Mouse (Mus musculus) forebrain, embryonic 13.5 days (tissue): ENCODE data around the gene Ttc7. TPM values are rescaled to one million over a fixed set of nuclear protein-coding genes. Genes with fewer than 3 reads are reported as not detected.

Source experiments
- ATAC-seq: fragments of 200-750 bp; cut with Nextera tagmentation; 2 replicates; pipeline ENCODE4 v1.8.0; 2017
- H3K27ac ChIP-seq: fragments of 300-500 bp; sonication (generic); 2 replicates; pipeline ENCODE4 v1.5.1; 2015; ENCODE audit warnings: inconsistent platforms, mild to moderate bottlenecking, moderate library complexity
- H3K27me3 ChIP-seq: fragments of 300-500 bp; sonication (generic); 2 replicates; pipeline ENCODE4 v1.6.1; 2015; ENCODE audit warnings: mild to moderate bottlenecking, inconsistent platforms
- H3K36me3 ChIP-seq: fragments of 300-500 bp; sonication (generic); 2 replicates; pipeline ENCODE4 v1.6.1; 2015; ENCODE audit warnings: mild to moderate bottlenecking, inconsistent platforms; ENCODE audit not compliant: poor library complexity, severe bottlenecking
- H3K4me1 ChIP-seq: fragments of 300-500 bp; sonication (generic); 2 replicates; pipeline ENCODE4 v1.6.1; 2015; ENCODE audit warnings: inconsistent platforms
- H3K4me2 ChIP-seq: fragments of 300-500 bp; sonication (generic); 2 replicates; pipeline ENCODE4 v1.6.1; 2015; ENCODE audit warnings: inconsistent platforms, mild to moderate bottlenecking, moderate library complexity
- H3K4me3 ChIP-seq: fragments of 300-500 bp; sonication (generic); 2 replicates; pipeline ENCODE4 v1.5.1; 2015; ENCODE audit warnings: mild to moderate bottlenecking, inconsistent platforms
- H3K9ac ChIP-seq: fragments of 300-500 bp; sonication (generic); 2 replicates; pipeline ENCODE4 v1.6.1; 2015; ENCODE audit warnings: mild to moderate bottlenecking, inconsistent platforms
- H3K9me3 ChIP-seq: fragments of 300-500 bp; sonication (generic); replicated peaks from 2 replicates; pipeline ENCODE4 v1.6.1; 2016; ENCODE audit warnings: inconsistent platforms
- WGBS: fragments of 180-500 bp; shearing (Covaris S2); methylation state at CpG from one replicate; pipeline ENCODE4 v1.1.7; 2015; 5-methylcytosine and 5-hydroxymethylcytosine counted together
- polyA plus RNA-seq: library from polyadenylated mRNA; unstranded; fragments of >200 nt; fragmentation: Nextera tagmentation; extraction: Ambion mirVana; gene quantifications from 2 replicates; pipeline ENCODE4 v1.2.1, GENCODE M21; 2015

Gene Ttc7
- polyA plus RNA-seq, 1 experiment from 2014 or later, result 5.1 TPM

- H3K4me1 ChIP-seq, result peaks cover 34% of the 10 kb centered on the region
- 27% methylated on average over 2 of the region's 2 CpGs for WGBS
- H3K4me3 ChIP-seq, result no peak overlapping the region
- H3K27me3 ChIP-seq, result no peaks in the 10 kb centered on the region
- no peak for ATAC-seq
- no peaks in the 10 kb centered on the region for H3K36me3 ChIP-seq
- no peak overlapping the region for H3K4me2 ChIP-seq
- no peaks in the 10 kb centered on the region for H3K9me3 ChIP-seq
- H3K9ac ChIP-seq, result no peak overlapping the region
- H3K27ac ChIP-seq, result no peak overlapping the region
Measured at GRCm38 (mm10) chr17:87366520-87366919, 83.8 kb downstream of the Ttc7 start.

DNA sequence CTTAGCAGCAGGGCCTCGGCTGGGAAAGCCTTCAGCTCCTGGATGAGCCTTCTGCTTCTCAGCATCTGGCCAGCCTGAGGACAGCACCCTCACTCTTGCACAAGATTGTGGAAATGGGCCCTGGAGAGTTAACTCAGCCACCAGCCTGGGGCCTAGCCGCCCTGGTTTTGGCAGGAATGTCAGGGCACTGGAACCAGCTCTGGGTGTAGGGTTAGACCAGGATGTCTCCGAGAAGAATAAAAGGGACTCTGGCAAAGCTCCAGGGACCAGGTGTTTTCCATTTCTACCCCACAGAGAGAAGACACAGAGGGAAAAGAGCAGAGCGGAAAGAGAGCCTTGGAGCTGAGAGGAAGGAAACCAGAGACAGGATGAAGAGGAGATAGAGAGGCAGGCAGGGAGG, 84.5 kb downstream of the Ttc7 start:
- Histone ChIP-seq H3K4me2 (no peak overlapping the region), H3K4me3 (no peak overlapping the region), H3K36me3 (no peaks in the 10 kb centered on the region), H3K4me1 (peaks cover 32% of the 10 kb centered on the region), H3K27me3 (no peaks in the 10 kb centered on the region), H3K27ac (no peak overlapping the region), H3K9me3 (no peaks in the 10 kb centered on the region), H3K9ac (no peak overlapping the region)
- ATAC-seq, result no peak
- 46% methylated on average over 4 of the region's 4 CpGs for WGBS

DNA sequence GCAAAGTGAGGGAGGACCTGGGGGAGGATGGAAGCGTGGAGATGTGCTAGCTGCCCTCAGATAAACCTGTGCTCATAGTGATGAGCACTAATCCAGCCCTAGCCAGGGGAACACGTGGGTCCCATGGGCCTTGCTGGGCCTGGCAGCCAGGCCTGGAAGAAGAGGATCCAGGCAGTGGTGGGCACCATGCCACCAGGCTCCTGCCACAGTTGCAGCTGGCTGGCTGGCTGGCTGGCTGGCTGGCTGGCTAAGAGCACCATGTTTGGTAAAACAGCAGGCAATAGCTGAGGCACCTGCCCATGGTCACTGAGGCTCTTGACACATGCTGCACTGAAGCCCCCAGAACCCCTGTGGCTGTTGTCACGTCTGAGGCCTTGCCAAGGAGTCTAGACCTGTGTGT, 85.0 kb downstream of the Ttc7 start:
- H3K4me2 ChIP-seq, result no peak overlapping the region
- 65% methylated on average over 3 of the region's 3 CpGs for WGBS
- no peaks in the 10 kb centered on the region for H3K27me3 ChIP-seq
- no peaks in the 10 kb centered on the region for H3K36me3 ChIP-seq
- H3K4me1 ChIP-seq, result peaks cover 36% of the 10 kb centered on the region
- no peak overlapping the region for H3K27ac ChIP-seq
- H3K4me3 ChIP-seq, result no peak overlapping the region
- H3K9me3 ChIP-seq, result no peaks in the 10 kb centered on the region
- 0 out of 2 replicates have a peak, but pooled peaks have one; percentile 22 for ATAC-seq
- H3K9ac ChIP-seq, result no peak overlapping the region

DNA sequence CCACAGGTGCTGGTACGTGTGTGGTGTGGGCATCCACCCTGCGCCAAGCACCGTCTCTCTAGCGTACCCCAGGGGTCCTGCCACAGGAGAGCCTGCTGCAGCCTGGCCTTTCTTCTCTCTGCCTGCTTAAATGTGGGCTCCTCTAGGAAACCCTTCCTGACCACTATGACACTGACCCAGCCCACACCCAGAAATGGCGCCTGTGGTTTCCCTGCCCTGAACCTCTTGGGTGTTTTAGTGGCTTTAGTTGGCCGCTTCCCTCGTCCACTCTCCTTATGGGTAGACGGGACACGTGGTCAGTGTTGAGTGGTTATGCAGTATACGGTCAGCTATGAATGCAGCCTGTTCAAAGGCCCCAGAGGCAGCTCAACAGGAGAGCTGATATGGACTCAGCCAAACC, 85.8 kb downstream of the Ttc7 start:
- H3K36me3 ChIP-seq, result no peaks in the 10 kb centered on the region
- H3K9ac ChIP-seq, result no peak overlapping the region
- no peak overlapping the region for H3K4me3 ChIP-seq
- H3K27me3 ChIP-seq, result no peaks in the 10 kb centered on the region
- 92% methylated on average over 10 of the region's 10 CpGs for WGBS
- H3K4me2 ChIP-seq, result no peak overlapping the region
- H3K9me3 ChIP-seq, result no peaks in the 10 kb centered on the region
- no peak for ATAC-seq
- H3K4me1 ChIP-seq, result peaks cover 38% of the 10 kb centered on the region
- no peak overlapping the region for H3K27ac ChIP-seq

GRCm38 (mm10) chr17:87369270-87369759, 86.6 kb downstream of the Ttc7 start:
- peak; percentile 23; the same call in 1 of the 2 replicates for ATAC-seq
- Histone ChIP-seq H3K4me2 (no peak overlapping the region), H3K36me3 (no peaks in the 10 kb centered on the region), H3K9me3 (no peaks in the 10 kb centered on the region), H3K27ac (peak overlapping the region; percentile 22; the same call in 1 of the 2 replicates), H3K9ac (no peak overlapping the region), H3K4me3 (no peak overlapping the region), H3K27me3 (no peaks in the 10 kb centered on the region), H3K4me1 (peaks cover 38% of the 10 kb centered on the region)
- 60% methylated on average over 18 of the region's 18 CpGs for WGBS

GRCm38 (mm10) chr17:87372189-87372588, 89.5 kb downstream of the Ttc7 start:
- no peak for ATAC-seq
- no peak overlapping the region for H3K4me3 ChIP-seq
- peaks cover 40% of the 10 kb centered on the region for H3K4me1 ChIP-seq
- peak overlapping the region; percentile 58; the same call in 1 of the 2 replicates for H3K27ac ChIP-seq
- H3K36me3 ChIP-seq, result no peaks in the 10 kb centered on the region
- no peaks in the 10 kb centered on the region for H3K9me3 ChIP-seq
- no peak overlapping the region for H3K4me2 ChIP-seq
- H3K9ac ChIP-seq, result no peak overlapping the region
- WGBS, result 57% methylated on average over 7 of the region's 7 CpGs
- H3K27me3 ChIP-seq, result no peaks in the 10 kb centered on the region

DNA sequence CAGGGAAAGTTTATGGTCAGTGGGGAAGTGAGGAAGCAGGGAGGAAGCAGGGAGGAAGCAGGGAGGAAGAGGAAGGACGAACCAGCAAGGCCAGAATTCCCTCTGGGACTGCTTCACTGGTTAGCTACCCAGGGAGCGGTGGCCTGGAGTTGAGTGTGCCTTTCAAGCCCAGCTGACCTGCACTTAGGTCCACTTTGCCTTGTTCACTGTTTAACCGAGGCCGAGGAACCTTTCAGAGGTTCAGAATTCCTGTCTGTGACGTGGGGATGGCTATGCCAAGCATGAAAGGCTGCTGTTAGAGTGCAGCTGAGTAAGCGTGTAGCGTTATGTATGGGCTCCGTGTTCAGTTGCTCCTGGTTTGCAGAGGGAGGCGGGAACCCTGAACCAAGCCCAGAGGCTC, 90.6 kb downstream of the Ttc7 start:
- 90% methylated on average over 9 of the region's 9 CpGs for WGBS
- H3K27ac ChIP-seq, result no peak overlapping the region
- no peak overlapping the region for H3K4me3 ChIP-seq
- H3K27me3 ChIP-seq, result no peaks in the 10 kb centered on the region
- no peak for ATAC-seq
- H3K9me3 ChIP-seq, result no peaks in the 10 kb centered on the region
- peaks cover 41% of the 10 kb centered on the region for H3K4me1 ChIP-seq
- no peak overlapping the region for H3K9ac ChIP-seq
- no peaks in the 10 kb centered on the region for H3K36me3 ChIP-seq
- no peak overlapping the region for H3K4me2 ChIP-seq

- 76% methylated on average over 10 of the region's 10 CpGs for WGBS
- H3K4me1 ChIP-seq, result peaks cover 41% of the 10 kb centered on the region
- no peak overlapping the region for H3K4me3 ChIP-seq
- H3K4me2 ChIP-seq, result no peak overlapping the region
- no peaks in the 10 kb centered on the region for H3K27me3 ChIP-seq
- H3K9ac ChIP-seq, result no peak overlapping the region
- ATAC-seq, result no peak
- no peaks in the 10 kb centered on the region for H3K9me3 ChIP-seq
- H3K36me3 ChIP-seq, result no peaks in the 10 kb centered on the region
- peak overlapping the region; percentile 44; the same call in 1 of the 2 replicates for H3K27ac ChIP-seq
Measured at GRCm38 (mm10) chr17:87375941-87376511, 93.3 kb downstream of the Ttc7 start.

- 90% methylated on average over 6 of the region's 6 CpGs for WGBS
- Histone ChIP-seq H3K4me3 (no peak overlapping the region), H3K9me3 (no peaks in the 10 kb centered on the region), H3K27me3 (no peaks in the 10 kb centered on the region), H3K4me1 (peaks cover 41% of the 10 kb centered on the region), H3K4me2 (no peak overlapping the region), H3K27ac (no peak overlapping the region; the same call in 1 of the 2 replicates), H3K36me3 (no peaks in the 10 kb centered on the region), H3K9ac (no peak overlapping the region)
- ATAC-seq, result no peak
Measured at GRCm38 (mm10) chr17:87376831-87377471, 94.3 kb downstream of the Ttc7 start.

- no peaks in the 10 kb centered on the region for H3K27me3 ChIP-seq
- no peak for ATAC-seq
- no peaks in the 10 kb centered on the region for H3K36me3 ChIP-seq
- WGBS, result 56% methylated on average over 6 of the region's 6 CpGs
- H3K4me2 ChIP-seq, result no peak overlapping the region
- H3K4me1 ChIP-seq, result peaks cover 37% of the 10 kb centered on the region
- H3K27ac ChIP-seq, result no peak overlapping the region; the same call in none of the 2 replicates
- H3K4me3 ChIP-seq, result no peak overlapping the region
- no peak overlapping the region for H3K9ac ChIP-seq
- no peaks in the 10 kb centered on the region for H3K9me3 ChIP-seq
Measured at GRCm38 (mm10) chr17:87377536-87377935, 94.8 kb downstream of the Ttc7 start.

- Histone ChIP-seq H3K27me3 (no peaks in the 10 kb centered on the region), H3K4me3 (no peak overlapping the region), H3K4me2 (0 out of 2 replicates have a peak overlapping the region, but pooled peaks have one; percentile 14), H3K27ac (peak overlapping the region; percentile 70), H3K36me3 (no peaks in the 10 kb centered on the region), H3K9ac (no peak overlapping the region), H3K9me3 (no peaks in the 10 kb centered on the region), H3K4me1 (peaks cover 34% of the 10 kb centered on the region)
- ATAC-seq, result peak; percentile 75
- 47% methylated on average over 16 of the region's 16 CpGs for WGBS
Measured at GRCm38 (mm10) chr17:87378354-87379159, 95.9 kb downstream of the Ttc7 start.

- Histone ChIP-seq H3K4me3 (no peak overlapping the region), H3K27ac (peak overlapping the region; percentile 70), H3K9ac (no peak overlapping the region), H3K4me1 (peaks cover 34% of the 10 kb centered on the region), H3K27me3 (no peaks in the 10 kb centered on the region), H3K4me2 (no peak overlapping the region), H3K36me3 (no peaks in the 10 kb centered on the region), H3K9me3 (no peaks in the 10 kb centered on the region)
- WGBS, result 78% methylated on average over 11 of the region's 11 CpGs
- ATAC-seq, result no peak
Measured at GRCm38 (mm10) chr17:87379160-87379624, 96.5 kb downstream of the Ttc7 start.
